Mouse (Mus musculus) right cerebral cortex, postnatal 14 days (tissue): ENCODE measurements at regions not wholly inside any gene's neighbourhood (a gene's known extent, or its start where the extent isn't known, plus 50 kb on each side); places are given as distances from the start of the nearest gene placed in this dataset.

Source experiments
- DNase-seq: peaks from one replicate; pipeline ENCODE4 v3.0.0; 2022

- peak; percentile 35 for DNase-seq
Measured at GRCm38 (mm10) chr15:93690717-93691116, 95.0 kb upstream of the Prickle1 start.

GRCm38 (mm10) chr15:93690011-93690410, 94.3 kb upstream of the Prickle1 start:
- peak; percentile 36 for DNase-seq

GRCm38 (mm10) chr15:93686385-93686784, 90.7 kb upstream of the Prickle1 start:
- DNase-seq: no peak

- no peak for DNase-seq
Measured at GRCm38 (mm10) chr15:93681602-93682001, 85.9 kb upstream of the Prickle1 start.

GRCm38 (mm10) chr15:93675624-93676023, 79.9 kb upstream of the Prickle1 start:
- no peak for DNase-seq

- no peak for DNase-seq
Measured at GRCm38 (mm10) chr15:93673976-93674375, 78.3 kb upstream of the Prickle1 start.

GRCm38 (mm10) chr15:93663876-93664275, 68.2 kb upstream of the Prickle1 start:
- DNase-seq: no peak

- no peak for DNase-seq
Measured at GRCm38 (mm10) chr15:93662601-93663000, 66.9 kb upstream of the Prickle1 start.

- DNase-seq: no peak
Measured at GRCm38 (mm10) chr15:93661801-93662200, 66.1 kb upstream of the Prickle1 start.

- DNase-seq: no peak
Measured at GRCm38 (mm10) chr15:93660952-93661648, 65.4 kb upstream of the Prickle1 start.

GRCm38 (mm10) chr15:93657171-93657570, 61.5 kb upstream of the Prickle1 start:
- DNase-seq: no peak

GRCm38 (mm10) chr15:93656713-93657112, 61.0 kb upstream of the Prickle1 start:
- no peak for DNase-seq

- no peak for DNase-seq
Measured at GRCm38 (mm10) chr15:93655743-93656142, 60.1 kb upstream of the Prickle1 start.

- DNase-seq: no peak
Measured at GRCm38 (mm10) chr15:93655243-93655642, 59.6 kb upstream of the Prickle1 start.

- no peak for DNase-seq
Measured at GRCm38 (mm10) chr15:93653378-93653777, 57.7 kb upstream of the Prickle1 start.

- no peak for DNase-seq
Measured at GRCm38 (mm10) chr15:93650981-93651757, 55.5 kb upstream of the Prickle1 start.

GRCm38 (mm10) chr15:93650009-93650522, 54.4 kb upstream of the Prickle1 start:
- no peak for DNase-seq

- DNase-seq: no peak
Measured at GRCm38 (mm10) chr15:93648646-93649045, 53.0 kb upstream of the Prickle1 start.

- DNase-seq: no peak
Measured at GRCm38 (mm10) chr15:93646820-93647219, 51.1 kb upstream of the Prickle1 start.

- DNase-seq: no peak
Measured at GRCm38 (mm10) chr15:93645950-93646349, 50.3 kb upstream of the Prickle1 start.
